Mouse (Mus musculus) forebrain, embryonic 16.5 days (tissue): ENCODE measurements at regions not wholly inside any gene's neighbourhood (a gene's known extent, or its start where the extent isn't known, plus 50 kb on each side); places are given as distances from the start of the nearest gene placed in this dataset.

ENCODE experiments used
- ATAC-seq: fragments of 200-750 bp; cut with Nextera tagmentation; 2 replicates; pipeline ENCODE4 v1.8.0; 2017; ENCODE audit warnings: mild to moderate bottlenecking, moderate library complexity
- H3K27ac ChIP-seq: fragments of 300-500 bp; sonication (generic); 2 replicates; pipeline ENCODE4 v1.5.1; 2014; ENCODE audit warnings: low read length, control low read depth
- H3K27me3 ChIP-seq: fragments of 300-500 bp; sonication (generic); replicated peaks from 2 replicates; pipeline ENCODE4 v1.6.1; 2014; ENCODE audit warnings: low read length; ENCODE audit not compliant: control insufficient read depth, insufficient read depth
- H3K36me3 ChIP-seq: fragments of 300-500 bp; sonication (generic); 2 replicates; pipeline ENCODE4 v1.6.1; 2014; ENCODE audit not compliant: control insufficient read depth, insufficient read depth
- H3K4me1 ChIP-seq: fragments of 300-500 bp; sonication (generic); replicated peaks from 2 replicates; pipeline ENCODE4 v1.6.1; 2014; ENCODE audit warnings: low read length; ENCODE audit not compliant: control insufficient read depth, insufficient read depth
- H3K4me2 ChIP-seq: fragments of 300-500 bp; sonication (generic); 2 replicates; pipeline ENCODE4 v1.6.1; 2014; ENCODE audit warnings: mild to moderate bottlenecking, low read length, control low read depth
- H3K4me3 ChIP-seq: fragments of 300-500 bp; sonication (generic); replicated peaks from 2 replicates; pipeline ENCODE4 v1.5.1; 2014; ENCODE audit warnings: mild to moderate bottlenecking, low read length, control low read depth
- H3K9ac ChIP-seq: fragments of 300-500 bp; sonication (generic); replicated peaks from 2 replicates; pipeline ENCODE4 v1.6.1; 2014; ENCODE audit warnings: low read depth, low read length, control low read depth
- H3K9me3 ChIP-seq: fragments of 300-500 bp; sonication (generic); 2 replicates; pipeline ENCODE4 v1.6.1; 2016; ENCODE audit warnings: low read length; ENCODE audit not compliant: control insufficient read depth
- WGBS: fragments of 180-500 bp; shearing (Covaris S2); extraction: QIAGEN DNeasy Blood & Tissue Kit; methylation state at CpG from one replicate; pipeline ENCODE4 v1.1.7; 2014; 5-methylcytosine and 5-hydroxymethylcytosine counted together

- Histone ChIP-seq H3K4me1 (no peaks in the 10 kb centered on the region), H3K36me3 (no peaks in the 10 kb centered on the region), H3K4me2 (no peak overlapping the region), H3K4me3 (no peak overlapping the region), H3K9me3 (no peaks in the 10 kb centered on the region), H3K9ac (no peak overlapping the region), H3K27me3 (no peaks in the 10 kb centered on the region), H3K27ac (no peak overlapping the region)
- no peak for ATAC-seq
- WGBS = 88% methylated on average over 5 of the region's 5 CpGs
Observed at GRCm38 (mm10) chr16:75155441-75156038, 430.3 kb downstream of the Lipi start.
